Mouse (Mus musculus) erythroblast, embryonic 14.5 days (primary cell): ENCODE measurements around the gene 2810408A11Rik.

Experiments used
- GATA1 ChIP-seq: IDR thresholded peaks from 2 replicates; pipeline ENCODE4 v1.6.1; 2012; ENCODE audit warnings: low read length, inconsistent platforms, mixed read lengths
- TAL1 ChIP-seq: IDR thresholded peaks from 3 replicates; pipeline ENCODE4 v1.6.1; 2012; ENCODE audit warnings: low read length, inconsistent platforms, mixed read lengths

DNA sequence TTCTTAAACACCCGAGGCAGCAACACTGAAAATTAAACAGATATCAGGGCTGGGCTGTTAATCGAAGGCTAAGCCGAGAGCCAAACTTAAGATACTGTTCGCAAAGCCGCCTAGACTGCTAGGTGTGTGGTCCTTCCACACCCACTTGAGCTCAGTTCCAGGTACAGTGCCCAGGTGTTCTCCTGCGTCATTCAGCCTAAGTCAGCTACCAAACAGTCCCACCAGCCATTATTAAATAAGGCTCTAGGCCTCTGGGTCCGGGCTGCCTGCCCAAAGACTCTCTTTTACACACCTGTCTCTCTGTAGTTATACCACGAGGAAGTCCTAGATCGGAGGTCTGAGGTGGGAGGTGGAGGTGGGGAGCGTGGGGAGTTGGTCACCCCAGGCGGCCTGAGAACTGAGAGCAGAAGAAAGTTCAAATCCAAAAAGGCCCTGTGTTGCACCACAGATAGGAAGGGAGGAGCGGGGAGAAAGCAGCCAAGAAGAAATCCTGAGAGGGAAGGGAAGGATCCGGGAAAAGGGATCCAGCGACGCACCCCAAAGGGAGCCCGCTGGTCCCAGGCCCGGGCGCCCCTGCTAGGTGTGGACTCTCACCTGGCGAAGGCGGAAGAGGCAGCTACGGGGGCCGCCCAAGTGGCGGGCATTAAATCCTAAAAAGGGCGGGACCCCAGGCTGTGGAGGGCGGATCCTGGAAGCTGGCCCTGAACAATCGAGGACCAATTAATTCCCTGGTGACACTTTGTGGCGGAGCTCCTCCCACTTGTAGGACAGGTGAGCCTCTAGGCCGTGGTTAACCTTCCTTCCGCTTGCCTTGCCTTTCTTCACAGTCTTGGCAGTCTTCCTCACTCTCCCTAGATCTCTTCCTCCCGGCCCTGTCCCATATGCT lies 42.4 kb downstream of the 2810408A11Rik start, which contains the start of gene Tnk1:
- no peak for TF ChIP-seq GATA1
- no peak for TF ChIP-seq TAL1
